ENCODE assay signal across 8 mouse cellular contexts in the genomic region with DNA sequence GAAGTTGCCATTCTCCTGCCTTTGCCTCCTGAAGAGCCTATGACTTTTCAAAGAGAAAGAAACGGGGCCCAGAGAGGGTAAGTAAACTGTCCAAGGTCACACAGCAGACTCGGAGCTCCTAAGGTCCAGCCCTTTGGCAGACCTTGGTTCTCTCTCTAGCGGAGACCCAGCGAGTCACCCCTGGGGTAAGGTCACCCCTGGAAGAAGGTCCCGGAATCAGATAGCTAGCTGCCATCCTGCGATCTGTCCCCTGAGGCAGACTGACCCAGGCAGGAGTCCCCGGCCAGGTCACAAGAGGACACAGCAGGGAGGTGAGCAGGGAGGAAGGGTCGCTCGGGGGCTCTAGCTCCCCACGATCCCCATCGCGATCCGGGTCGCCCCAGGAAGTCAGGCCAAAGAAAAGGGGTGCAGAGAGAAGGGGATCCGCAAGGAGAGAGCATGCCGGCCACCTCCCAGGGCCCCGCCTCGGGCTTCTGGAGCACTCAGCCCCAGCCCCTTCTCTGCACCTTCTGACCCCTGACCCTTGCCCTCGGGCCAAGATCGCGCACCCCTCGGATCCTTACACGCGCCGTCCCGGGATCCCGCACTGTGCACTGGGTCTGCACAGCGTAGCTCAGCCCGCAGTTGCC. TPM values are rescaled to one million over a fixed set of nuclear protein-coding genes. Genes with fewer than 3 reads are reported as not detected.
DNase-seq lines count a peak whose midpoint lies in the region; ATAC-seq and TF ChIP-seq lines count a peak whose summit lies in the region.

No protein-coding gene starts in this region.

- peak overlapping the region; percentile 89 for H3K4me3 ChIP-seq in lung, embryonic 14.5 days (ENCODE audit: low read depth, low read length)
- H3K4me3 ChIP-seq in limb, embryonic 10.5 days: peak overlapping the region; percentile 84
- peak overlapping the region; percentile 91 for H3K4me3 ChIP-seq in neural tube, embryonic 13.5 days

- H3K9ac ChIP-seq in lung, embryonic 14.5 days: peak overlapping the region; percentile 78
- peak overlapping the region; percentile 93 for H3K9ac ChIP-seq in neural tube, embryonic 13.5 days

- no peak for TF ChIP-seq CTCF in lung, embryonic 14.5 days (IDR thresholded peaks at IDR 0.05; ENCODE audit: low read depth)

- WGBS in lung, embryonic 14.5 days: under 1% methylated on average over 29 of the region's 29 CpGs
- WGBS in limb, embryonic 10.5 days: 1% methylated on average over 25 of the region's 29 CpGs
- 2% methylated on average over 29 of the region's 29 CpGs for WGBS in neural tube, embryonic 13.5 days

- no peak for DNase-seq in lung, embryonic 14.5 days
- no peak for DNase-seq in lung, postnatal 14 days
- DNase-seq in limb, embryonic 10.5 days (ENCODE audit: low spot score): no peak
- no peak for DNase-seq in layer of hippocampus, adult 8-10 months (ENCODE audit: low spot score in 2 of 2)
- DNase-seq in left cerebral cortex, adult 9 months (ENCODE audit: low spot score in 2 of 2): no peak
- DNase-seq in cerebellum, adult 9-10 months: no peak

- peaks cover 19% of the 10 kb centered on the region for H3K36me3 ChIP-seq in lung, embryonic 14.5 days (ENCODE audit: insufficient read depth)
- peaks cover 19% of the 10 kb centered on the region for H3K36me3 ChIP-seq in limb, embryonic 10.5 days
- H3K36me3 ChIP-seq in neural tube, embryonic 13.5 days: peaks cover 20% of the 10 kb centered on the region

- H3K27ac ChIP-seq in lung, embryonic 14.5 days (ENCODE audit: low read depth): peak overlapping the region; percentile 61
- H3K27ac ChIP-seq in limb, embryonic 10.5 days: peak overlapping the region; percentile 87
- peak overlapping the region; percentile 86 for H3K27ac ChIP-seq in neural tube, embryonic 13.5 days (replicated peaks)

- no peak for ATAC-seq in lung, embryonic 14.5 days (ENCODE audit: insufficient read depth)
- ATAC-seq in erythroblast, adult 5-6 weeks (replicated peaks; ENCODE audit: low FRiP score, poor library complexity, severe bottlenecking): peak; percentile 6
- ATAC-seq in neural tube, embryonic 13.5 days (ENCODE audit: low read depth): peak; percentile 4; the same call in 1 of the 2 replicates

- peak overlapping the region; percentile 97 for H3K4me2 ChIP-seq in lung, embryonic 14.5 days
- peak overlapping the region; percentile 95 for H3K4me2 ChIP-seq in neural tube, embryonic 13.5 days

- peaks cover 12% of the 10 kb centered on the region for H3K4me1 ChIP-seq in lung, embryonic 14.5 days (ENCODE audit: insufficient read depth)
- peaks cover 39% of the 10 kb centered on the region for H3K4me1 ChIP-seq in limb, embryonic 10.5 days
- peaks cover 50% of the 10 kb centered on the region for H3K4me1 ChIP-seq in neural tube, embryonic 13.5 days (replicated peaks)

- no peaks in the 10 kb centered on the region for H3K9me3 ChIP-seq in lung, embryonic 14.5 days (ENCODE audit: low read depth, low read length)
- H3K9me3 ChIP-seq in limb, embryonic 10.5 days (replicated peaks): no peaks in the 10 kb centered on the region
- H3K9me3 ChIP-seq in neural tube, embryonic 13.5 days: 0 out of 2 replicates have a peak, but pooled peaks cover 4% of the 10 kb centered on the region

- no peaks in the 10 kb centered on the region for H3K27me3 ChIP-seq in lung, embryonic 14.5 days (ENCODE audit: insufficient read depth, low read length)
- 0 out of 2 replicates have a peak, but pooled peaks cover 8% of the 10 kb centered on the region for H3K27me3 ChIP-seq in limb, embryonic 10.5 days (ENCODE audit: low read depth, poor library complexity, severe bottlenecking)
- no peaks in the 10 kb centered on the region for H3K27me3 ChIP-seq in neural tube, embryonic 13.5 days

RNA-seq across cellular contexts. Expression of a gene that starts 0.4 kb away (rescaled TPM):
- 16.5 and 17.0 TPM in 2 replicates for polyA plus RNA-seq in lung, embryonic 14.5 days (2014; fragmentation: Nextera tagmentation; extraction: Ambion mirVana)
- total RNA-seq in erythroblast, adult 5-6 weeks (2015; ENCODE audit: low replicate concordance): 199 and 213 TPM in 2 replicates
- 147 and 161 TPM in 2 replicates for total RNA-seq in erythroblast, adult 5-6 weeks (2017; ENCODE audit: low replicate concordance)
- 12.3 and 13.2 TPM in 2 replicates for polyA plus RNA-seq in limb, embryonic 10.5 days (2016; fragmentation: Nextera tagmentation; extraction: Ambion mirVana)
- 22.4 and 22.5 TPM in 2 replicates for polyA plus RNA-seq in neural tube, embryonic 13.5 days (2015; fragmentation: Nextera tagmentation; extraction: Ambion mirVana)
- total RNA-seq in layer of hippocampus, adult 8-10 months (2022): 10 to 100 TPM; 38.2 to 43.8 (median 41.1) TPM

RNA-seq across cellular contexts. Expression of a gene that starts 0.8 kb away (rescaled TPM):
- polyA plus RNA-seq in lung, embryonic 14.5 days (2014; fragmentation: Nextera tagmentation; extraction: Ambion mirVana): 0.35 and 0.37 TPM in 2 replicates
- total RNA-seq in erythroblast, adult 5-6 weeks (2015; ENCODE audit: low replicate concordance): 3.8 and 10.4 TPM in 2 replicates
- total RNA-seq in erythroblast, adult 5-6 weeks (2017; ENCODE audit: low replicate concordance): 15.2 and 21.7 TPM in 2 replicates
- 0.30 and 0.41 TPM in 2 replicates for polyA plus RNA-seq in limb, embryonic 10.5 days (2016; fragmentation: Nextera tagmentation; extraction: Ambion mirVana)
- 0.94 and 1.0 TPM in 2 replicates for polyA plus RNA-seq in neural tube, embryonic 13.5 days (2015; fragmentation: Nextera tagmentation; extraction: Ambion mirVana)
- total RNA-seq in layer of hippocampus, adult 8-10 months (2022): 1 to 10 TPM; 1.2 to 1.6 (median 1.5) TPM

RNA-seq across cellular contexts. Expression of a gene that starts 24.3 kb away (rescaled TPM):
- polyA plus RNA-seq in lung, embryonic 14.5 days (2014; fragmentation: Nextera tagmentation; extraction: Ambion mirVana): 7.2 and 9.5 TPM in 2 replicates
- 2.7 and 3.8 TPM in 2 replicates for total RNA-seq in erythroblast, adult 5-6 weeks (2015; ENCODE audit: low replicate concordance)
- 0.84 TPM in 1 of 2 replicates, not detected in the other for total RNA-seq in erythroblast, adult 5-6 weeks (2017; ENCODE audit: low replicate concordance)
- polyA plus RNA-seq in limb, embryonic 10.5 days (2016; fragmentation: Nextera tagmentation; extraction: Ambion mirVana): 17.5 and 19.5 TPM in 2 replicates
- 19.9 and 25.1 TPM in 2 replicates for polyA plus RNA-seq in neural tube, embryonic 13.5 days (2015; fragmentation: Nextera tagmentation; extraction: Ambion mirVana)
- total RNA-seq in layer of hippocampus, adult 8-10 months (2022): 10 to 100 TPM; 22.1 to 27.3 (median 24.7) TPM

RNA-seq across cellular contexts. Expression of a gene that starts 24.5 kb away (rescaled TPM):
- polyA plus RNA-seq in lung, embryonic 14.5 days (2014; fragmentation: Nextera tagmentation; extraction: Ambion mirVana): 31.5 and 37.2 TPM in 2 replicates
- total RNA-seq in erythroblast, adult 5-6 weeks (2015; ENCODE audit: low replicate concordance): 1.7 and 1.9 TPM in 2 replicates
- total RNA-seq in erythroblast, adult 5-6 weeks (2017; ENCODE audit: low replicate concordance): 5.2 and 6.0 TPM in 2 replicates
- 58.1 and 62.6 TPM in 2 replicates for polyA plus RNA-seq in limb, embryonic 10.5 days (2016; fragmentation: Nextera tagmentation; extraction: Ambion mirVana)
- polyA plus RNA-seq in neural tube, embryonic 13.5 days (2015; fragmentation: Nextera tagmentation; extraction: Ambion mirVana): 44.6 and 45.7 TPM in 2 replicates
- total RNA-seq in layer of hippocampus, adult 8-10 months (2022): 10 to 100 TPM; 32.8 to 37.1 (median 35.7) TPM

RNA-seq across cellular contexts. Expression of a gene that starts 46.0 kb away (rescaled TPM):
- polyA plus RNA-seq in lung, embryonic 14.5 days (2014; fragmentation: Nextera tagmentation; extraction: Ambion mirVana): not detected in 2 replicates
- total RNA-seq in erythroblast, adult 5-6 weeks (2015; ENCODE audit: low replicate concordance): not detected in 2 replicates
- total RNA-seq in erythroblast, adult 5-6 weeks (2017; ENCODE audit: low replicate concordance): not detected in 2 replicates
- polyA plus RNA-seq in limb, embryonic 10.5 days (2016; fragmentation: Nextera tagmentation; extraction: Ambion mirVana): not detected in 2 replicates
- not detected in 2 replicates for polyA plus RNA-seq in neural tube, embryonic 13.5 days (2015; fragmentation: Nextera tagmentation; extraction: Ambion mirVana)
- total RNA-seq in layer of hippocampus, adult 8-10 months (2022): under 1 TPM in 2 of 4 experiments, not detected in 2; 0.50 to 0.56 TPM
